Mouse (Mus musculus): ENCODE results near the gene Mrps17.

Gene Mrps17

GRCm38 (mm10) chr5:129742903-129743488 is 27.7 kb downstream of the Mrps17 start:
- no peak for DNase-seq

- DNase-seq = no peak
Observed at GRCm38 (mm10) chr5:129744050-129744449, 28.8 kb downstream of the Mrps17 start.

DNA sequence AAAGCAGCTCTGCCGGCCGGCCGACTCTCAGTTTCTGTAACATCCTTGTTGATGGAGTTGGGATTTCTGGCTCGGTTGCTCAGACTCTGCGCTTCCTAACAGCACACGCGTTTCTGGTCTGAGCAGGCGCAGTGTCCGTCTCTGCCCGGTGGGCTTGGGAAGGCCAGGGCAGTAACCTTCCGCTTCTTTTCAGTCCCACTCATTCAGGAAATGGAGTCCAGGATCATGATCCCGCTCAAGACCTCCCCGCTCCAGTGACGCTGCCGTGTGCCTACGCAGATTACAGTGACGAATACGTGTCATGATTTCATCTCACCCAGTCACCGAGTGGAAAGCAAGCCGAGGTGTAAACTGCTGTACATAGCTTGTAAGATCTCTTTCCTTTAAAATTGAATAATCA is 41.6 kb downstream of the Mrps17 start:
- no peak for DNase-seq

DNA sequence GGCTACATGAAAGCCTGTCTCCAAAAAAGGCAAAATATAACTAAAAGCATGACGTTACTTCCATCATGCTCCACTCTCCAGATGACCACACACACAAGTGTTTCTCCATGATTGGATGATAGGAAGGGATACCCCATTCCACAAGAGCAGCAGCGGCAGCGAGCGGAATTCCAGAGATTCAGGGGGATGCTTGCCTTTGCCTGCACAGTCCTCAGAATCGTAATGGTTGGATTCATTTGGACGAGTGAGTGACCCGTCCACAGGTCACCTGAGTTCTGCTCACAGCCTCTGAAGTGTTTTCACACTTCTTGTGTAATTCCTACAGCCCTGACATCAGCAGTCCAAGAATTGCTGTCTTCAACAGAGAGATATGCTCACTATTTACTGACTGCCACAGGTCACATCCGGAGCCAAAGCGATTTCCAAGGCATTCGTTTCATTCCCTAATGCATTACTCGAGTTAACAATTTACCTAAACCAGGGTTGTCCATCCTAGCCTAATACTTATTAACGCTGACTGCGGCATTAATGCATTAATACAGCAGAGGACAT is 44.7 kb downstream of the Mrps17 start:
- no peak for DNase-seq

- DNase-seq = peak in 1 of 2 experiments; percentile 17
Observed at GRCm38 (mm10) chr5:129761865-129762540, 46.7 kb downstream of the Mrps17 start.

DNA sequence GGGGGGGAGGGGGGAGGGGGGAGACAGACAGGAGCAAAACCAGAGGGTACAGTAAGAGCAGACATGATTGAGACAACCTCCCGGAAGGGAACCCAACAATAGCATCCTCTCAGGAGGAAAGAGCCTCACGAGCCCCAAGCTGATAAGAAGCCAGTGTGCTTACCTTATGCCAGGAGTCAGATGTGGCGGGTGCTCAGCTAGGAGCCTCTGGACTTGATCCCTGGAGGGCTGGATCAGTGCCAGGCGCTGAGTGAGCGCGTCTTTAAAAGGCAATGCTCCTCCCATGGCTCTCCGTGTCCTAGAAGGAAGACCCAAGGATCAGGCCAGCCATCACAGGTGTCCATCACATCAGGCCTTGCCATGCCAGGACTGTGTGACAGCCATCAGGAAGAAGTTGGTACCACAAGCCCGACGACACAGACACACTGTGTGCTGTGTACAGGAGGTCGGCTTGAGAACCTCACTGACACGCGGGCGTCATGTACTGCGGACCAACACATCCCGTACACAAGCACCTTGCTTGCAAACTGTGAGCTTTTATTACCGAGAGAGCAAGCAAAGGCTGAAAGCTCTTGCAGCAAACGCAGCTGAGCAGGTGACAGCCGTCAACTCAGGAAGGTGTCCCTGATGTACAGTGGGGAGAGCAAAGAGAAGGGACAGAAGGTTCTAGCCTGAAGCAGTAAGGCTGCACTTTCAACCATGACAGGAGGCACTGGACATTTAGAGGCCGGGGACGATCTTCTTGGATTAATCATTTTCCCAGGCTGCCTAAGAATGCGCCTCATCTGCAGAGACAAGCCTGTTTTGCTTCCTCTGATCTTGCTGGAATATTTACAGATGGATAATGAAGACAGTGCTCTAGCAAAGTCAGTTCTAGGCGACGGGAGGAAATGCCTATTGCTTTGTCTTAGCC is 55.4 kb downstream of the Mrps17 start:
- DNase-seq = no peak
